Mouse (Mus musculus) hindbrain, embryonic 16.5 days (tissue): ENCODE data around the gene Grin2b. TPM values are rescaled to one million over a fixed set of nuclear protein-coding genes. Genes with fewer than 3 reads are reported as not detected.

Experiments
- ATAC-seq: fragments of 200-750 bp; cut with Nextera tagmentation; 2 replicates; pipeline ENCODE4 v1.8.0; 2017; ENCODE audit warnings: moderate TSS enrichment, moderate library complexity
- H3K27ac ChIP-seq: fragments of 300-500 bp; sonication (generic); 2 replicates; pipeline ENCODE4 v1.5.1; 2014; ENCODE audit warnings: low read depth, mild to moderate bottlenecking, control low read depth, low read length, moderate library complexity
- H3K27me3 ChIP-seq: fragments of 300-500 bp; sonication (generic); replicated peaks from 2 replicates; pipeline ENCODE4 v1.6.1; 2014; ENCODE audit warnings: low read length; ENCODE audit not compliant: control insufficient read depth, insufficient read depth
- H3K36me3 ChIP-seq: fragments of 300-500 bp; sonication (generic); 2 replicates; pipeline ENCODE4 v1.6.1; 2014; ENCODE audit warnings: mild to moderate bottlenecking, low read length, moderate library complexity, mixed read lengths; ENCODE audit not compliant: control insufficient read depth, insufficient read depth
- H3K4me1 ChIP-seq: fragments of 300-500 bp; sonication (generic); 2 replicates; pipeline ENCODE4 v1.6.1; 2014; ENCODE audit warnings: low read depth, low read length; ENCODE audit not compliant: control insufficient read depth, insufficient read depth
- H3K4me2 ChIP-seq: fragments of 300-500 bp; sonication (generic); 2 replicates; pipeline ENCODE4 v1.6.1; 2014; ENCODE audit warnings: mild to moderate bottlenecking, low read length, control low read depth, moderate library complexity
- H3K4me3 ChIP-seq: fragments of 300-500 bp; sonication (generic); 2 replicates; pipeline ENCODE4 v1.5.1; 2014; ENCODE audit warnings: mild to moderate bottlenecking, low read length, control low read depth, moderate library complexity
- H3K9ac ChIP-seq: fragments of 300-500 bp; sonication (generic); 2 replicates; pipeline ENCODE4 v1.6.1; 2014; ENCODE audit warnings: low read depth, mild to moderate bottlenecking, control low read depth, low read length, moderate library complexity
- H3K9me3 ChIP-seq: fragments of 300-500 bp; sonication (generic); 2 replicates; pipeline ENCODE4 v1.6.1; 2014; ENCODE audit warnings: mild to moderate bottlenecking, low read length, moderate library complexity; ENCODE audit not compliant: control insufficient read depth
- WGBS: fragments of 180-500 bp; shearing (Covaris S2); extraction: QIAGEN DNeasy Blood & Tissue Kit; methylation state at CpG from one replicate; pipeline ENCODE4 v1.1.7; 2014; 5-methylcytosine and 5-hydroxymethylcytosine counted together
- polyA plus RNA-seq: library from polyadenylated mRNA; unstranded; fragments of >200 nt; fragmentation: Nextera tagmentation; extraction: Ambion mirVana; gene quantifications from 2 replicates; pipeline ENCODE4 v1.2.1, GENCODE M21; 2015

Gene Grin2b
- 56.1 and 62.5 TPM in 2 replicates for polyA plus RNA-seq

- WGBS = under 1% methylated on average over 22 of the region's 30 CpGs
- ATAC-seq = peak; percentile 85
- no peaks in the 10 kb centered on the region for H3K27me3 ChIP-seq
- peak within 1 kb of the TSS; percentile 85 for H3K27ac ChIP-seq
- peaks cover 8% of the 10 kb centered on the region for H3K4me1 ChIP-seq
- H3K4me3 ChIP-seq = peak within 1 kb of the TSS; percentile 64
- no peaks in the 10 kb centered on the region for H3K9me3 ChIP-seq
- peak within 1 kb of the TSS; percentile 82 for H3K4me2 ChIP-seq
- peak within 1 kb of the TSS; percentile 75 for H3K9ac ChIP-seq
- H3K36me3 ChIP-seq = no peaks in the 10 kb centered on the region
These were observed at the start of gene Grin2b for GRCm38 (mm10) chr6:136173191-136173896. Gene Grin2b, minus strand, starts transcription at chr6:136173511.

GRCm38 (mm10) chr6:136221894-136222293 lies 48.6 kb upstream of the Grin2b start:
- WGBS = 88% methylated on average over 3 of the region's 3 CpGs
- ATAC-seq = no peak
- H3K4me3 ChIP-seq = no peak overlapping the region
- no peak overlapping the region for H3K4me2 ChIP-seq
- no peaks in the 10 kb centered on the region for H3K9me3 ChIP-seq
- H3K27me3 ChIP-seq = no peaks in the 10 kb centered on the region
- H3K4me1 ChIP-seq = no peaks in the 10 kb centered on the region
- no peak overlapping the region for H3K27ac ChIP-seq
- no peak overlapping the region for H3K9ac ChIP-seq
- H3K36me3 ChIP-seq = no peaks in the 10 kb centered on the region

GRCm38 (mm10) chr6:136210442-136210841 lies 37.1 kb upstream of the Grin2b start:
- H3K9ac ChIP-seq = no peak overlapping the region
- 56% methylated on average over 3 of the region's 3 CpGs for WGBS
- ATAC-seq = no peak

GRCm38 (mm10) chr6:136199814-136200213 lies 26.5 kb upstream of the Grin2b start:
- Histone ChIP-seq H3K4me1 (no peaks in the 10 kb centered on the region), H3K4me3 (no peak overlapping the region), H3K27ac (no peak overlapping the region), H3K9me3 (no peaks in the 10 kb centered on the region), H3K36me3 (no peaks in the 10 kb centered on the region), H3K9ac (no peak overlapping the region), H3K27me3 (no peaks in the 10 kb centered on the region), H3K4me2 (no peak overlapping the region)
- no peak for ATAC-seq
- 84% methylated on average over 2 of the region's 2 CpGs for WGBS

More at GRCm38 (mm10) chr6:136210442-136210841, 37.1 kb upstream of the Grin2b start:
- H3K9me3 ChIP-seq = no peaks in the 10 kb centered on the region
- no peaks in the 10 kb centered on the region for H3K36me3 ChIP-seq
- H3K27me3 ChIP-seq = no peaks in the 10 kb centered on the region
- no peaks in the 10 kb centered on the region for H3K4me1 ChIP-seq
- H3K27ac ChIP-seq = no peak overlapping the region
- no peak overlapping the region for H3K4me2 ChIP-seq
- no peak overlapping the region for H3K4me3 ChIP-seq

GRCm38 (mm10) chr6:136194616-136195015 lies 21.3 kb upstream of the Grin2b start:
- WGBS = 88% methylated on average over 5 of the region's 5 CpGs
- no peaks in the 10 kb centered on the region for H3K36me3 ChIP-seq

GRCm38 (mm10) chr6:136178066-136178465 lies 4.8 kb upstream of the Grin2b start:
- no peaks in the 10 kb centered on the region for H3K36me3 ChIP-seq
- H3K9me3 ChIP-seq = no peaks in the 10 kb centered on the region
- H3K4me2 ChIP-seq = no peak overlapping the region
- ATAC-seq = no peak
- no peaks in the 10 kb centered on the region for H3K4me1 ChIP-seq
- WGBS = 86% methylated on average over 9 of the region's 9 CpGs
- H3K4me3 ChIP-seq = no peak overlapping the region
- H3K27ac ChIP-seq = no peak overlapping the region
- no peak overlapping the region for H3K9ac ChIP-seq
- H3K27me3 ChIP-seq = no peaks in the 10 kb centered on the region

More at GRCm38 (mm10) chr6:136194616-136195015, 21.3 kb upstream of the Grin2b start:
- no peaks in the 10 kb centered on the region for H3K4me1 ChIP-seq
- ATAC-seq = no peak
- H3K9me3 ChIP-seq = no peaks in the 10 kb centered on the region
- H3K9ac ChIP-seq = no peak overlapping the region
- no peak overlapping the region for H3K27ac ChIP-seq
- H3K4me3 ChIP-seq = no peak overlapping the region
- H3K27me3 ChIP-seq = no peaks in the 10 kb centered on the region
- H3K4me2 ChIP-seq = no peak overlapping the region

- Histone ChIP-seq H3K4me3 (peak overlapping the region; percentile 64), H3K27me3 (no peaks in the 10 kb centered on the region), H3K9me3 (no peaks in the 10 kb centered on the region), H3K9ac (peak overlapping the region; percentile 75), H3K27ac (peak overlapping the region; percentile 85), H3K4me2 (peak overlapping the region; percentile 82), H3K4me1 (peaks cover 12% of the 10 kb centered on the region), H3K36me3 (no peaks in the 10 kb centered on the region)
- 1% methylated on average over 15 of the region's 15 CpGs for WGBS
- peak; percentile 31 for ATAC-seq
These were observed 515 bp downstream of the Grin2b start for GRCm38 (mm10) chr6:136172801-136173190.

- H3K4me1 ChIP-seq = peaks cover 14% of the 10 kb centered on the region
- H3K9me3 ChIP-seq = no peaks in the 10 kb centered on the region
- ATAC-seq = peak; percentile 89
- H3K27me3 ChIP-seq = no peaks in the 10 kb centered on the region
- WGBS = 1% methylated on average over 42 of the region's 43 CpGs
- peak overlapping the region; percentile 75 for H3K9ac ChIP-seq
- peak overlapping the region; percentile 82 for H3K4me2 ChIP-seq
- H3K27ac ChIP-seq = peak overlapping the region; percentile 85
- H3K36me3 ChIP-seq = no peaks in the 10 kb centered on the region
- H3K4me3 ChIP-seq = peak overlapping the region; percentile 64
These were observed 1.1 kb downstream of the Grin2b start for GRCm38 (mm10) chr6:136172172-136172651.

GRCm38 (mm10) chr6:136171343-136171742 lies 2.0 kb downstream of the Grin2b start:
- Histone ChIP-seq H3K4me3 (peak overlapping the region; percentile 64), H3K27me3 (no peaks in the 10 kb centered on the region), H3K4me2 (peak overlapping the region; percentile 82), H3K27ac (peak overlapping the region; percentile 85), H3K9me3 (no peaks in the 10 kb centered on the region), H3K4me1 (peaks cover 21% of the 10 kb centered on the region), H3K36me3 (no peaks in the 10 kb centered on the region), H3K9ac (peak overlapping the region; percentile 75)
- no peak for ATAC-seq
- 11% methylated on average over 7 of the region's 7 CpGs for WGBS
